Mouse (Mus musculus) cortical plate, adult 2 months (tissue): ENCODE measurements around the gene Cd40lg. TPM values are rescaled to one million over a fixed set of nuclear protein-coding genes. Genes with fewer than 3 reads are reported as not detected.

ENCODE experiments used
- H3K27ac ChIP-seq: fragments of 200-500 bp; 2 replicates; pipeline ENCODE4 v1.5.1; 2012; ENCODE audit warnings: low read length, control low read depth, inconsistent platforms; ENCODE audit not compliant: insufficient read depth
- H3K4me1 ChIP-seq: fragments of 200-500 bp; 2 replicates; pipeline ENCODE4 v1.6.1; 2011; ENCODE audit warnings: low read length; ENCODE audit not compliant: control insufficient read depth, insufficient read depth
- H3K4me3 ChIP-seq: fragments of 200-500 bp; 2 replicates; pipeline ENCODE4 v1.5.1; 2011; ENCODE audit warnings: mild to moderate bottlenecking, low read length, control low read depth; ENCODE audit not compliant: insufficient read depth
- CTCF ChIP-seq: fragments of 200-500 bp; IDR thresholded peaks from 2 replicates; pipeline ENCODE4 v1.5.1; 2011; ENCODE audit warnings: mild to moderate bottlenecking, control low read depth, low read length; ENCODE audit not compliant: insufficient read depth; ENCODE audit errors: extremely low read depth
- POLR2A ChIP-seq: fragments of 200-500 bp; IDR thresholded peaks from 2 replicates; pipeline ENCODE4 v1.6.1; 2011; ENCODE audit warnings: mild to moderate bottlenecking, low read length, control low read depth; ENCODE audit not compliant: insufficient read depth; ENCODE audit errors: extremely low read depth
- polyA plus RNA-seq: library from polyadenylated mRNA; depleted of rRNA; stranded (reverse); fragments of >200 nt; gene quantifications from 2 replicates; pipeline ENCODE4 v1.2.3, GENCODE M21; 2012

The Cd40lg gene
- polyA plus RNA-seq, 1 experiment, result not detected

- H3K4me3 ChIP-seq, result no peak overlapping the region
- H3K4me1 ChIP-seq, result no peaks in the 10 kb centered on the region
- TF ChIP-seq CTCF (no peak), POLR2A (no peak)
- H3K27ac ChIP-seq, result no peak overlapping the region
Observed at GRCm38 (mm10) chrX:57210591-57210990, 1.4 kb upstream of the Cd40lg start.

DNA sequence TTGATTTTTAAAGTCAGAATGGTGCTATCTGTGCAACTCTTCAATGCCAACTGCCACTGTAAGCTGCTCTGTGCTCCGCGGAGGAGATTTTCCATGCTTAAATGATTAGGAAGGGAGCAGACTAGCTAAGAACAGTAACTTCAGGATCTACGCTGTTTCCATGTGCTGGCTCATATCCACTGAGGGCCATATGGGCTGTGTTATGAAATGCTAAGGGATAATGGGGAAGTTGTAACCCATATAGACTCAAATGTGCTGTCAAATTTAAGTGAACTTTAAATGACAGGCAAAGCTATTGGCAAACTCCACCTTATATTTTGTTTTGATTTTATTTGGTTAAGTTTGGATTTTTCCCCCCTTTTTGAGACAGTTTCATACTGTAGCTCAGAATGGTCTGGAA, 919 bp downstream of the Cd40lg start:
- TF ChIP-seq CTCF (no peak), POLR2A (no peak)
- H3K4me3 ChIP-seq, result no peak overlapping the region
- H3K27ac ChIP-seq, result no peak overlapping the region
- H3K4me1 ChIP-seq, result no peaks in the 10 kb centered on the region

DNA sequence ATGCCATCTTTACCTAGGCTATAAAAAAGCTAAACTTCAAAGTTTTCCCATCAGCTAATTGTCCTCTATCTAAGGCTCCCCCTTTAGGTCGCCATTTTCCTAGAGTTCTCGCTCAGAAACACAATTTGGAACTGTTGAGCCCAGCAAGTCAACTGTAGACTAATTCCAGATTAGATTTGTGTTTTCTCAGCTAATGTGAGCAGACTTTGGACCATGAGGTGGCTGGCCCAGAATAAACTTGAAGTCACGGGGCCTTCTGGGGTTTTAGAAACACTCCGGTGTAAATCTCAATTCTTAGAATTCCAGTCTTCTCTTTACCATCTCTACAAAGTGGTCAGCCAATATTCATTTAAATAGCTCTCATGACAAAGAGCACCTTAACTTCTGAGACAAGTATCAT, 3.6 kb downstream of the Cd40lg start:
- no peak for TF ChIP-seq CTCF
- TF ChIP-seq POLR2A, result no peak
- Histone ChIP-seq H3K27ac (no peak overlapping the region), H3K4me3 (no peak overlapping the region), H3K4me1 (no peaks in the 10 kb centered on the region)

DNA sequence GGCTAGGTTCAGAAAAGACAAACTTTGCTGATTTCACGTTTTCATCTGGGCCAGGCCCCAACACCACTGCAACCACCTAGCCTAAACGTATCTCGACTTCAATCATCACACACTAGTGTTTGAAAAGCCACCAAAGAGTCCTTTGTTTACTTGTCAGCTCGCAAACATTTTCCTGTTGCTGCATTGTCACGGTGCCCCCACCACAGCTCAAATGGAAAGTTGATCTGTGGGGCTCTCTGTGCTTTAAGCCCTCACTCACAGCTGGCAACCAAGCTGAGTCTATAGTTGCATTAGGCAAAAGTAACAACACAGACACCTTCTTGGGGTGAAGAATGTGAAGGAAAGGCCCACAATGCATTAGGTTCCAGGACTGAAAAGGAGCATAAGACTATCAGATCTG, 4.3 kb downstream of the Cd40lg start:
- no peak overlapping the region for H3K27ac ChIP-seq
- H3K4me3 ChIP-seq, result no peak overlapping the region
- H3K4me1 ChIP-seq, result no peaks in the 10 kb centered on the region
- TF ChIP-seq CTCF (no peak), POLR2A (no peak)

GRCm38 (mm10) chrX:57219563-57219962, 7.6 kb downstream of the Cd40lg start:
- TF ChIP-seq CTCF, result no peak
- no peak for TF ChIP-seq POLR2A
- Histone ChIP-seq H3K27ac (no peak overlapping the region), H3K4me3 (no peak overlapping the region), H3K4me1 (no peaks in the 10 kb centered on the region)

- Histone ChIP-seq H3K4me1 (no peaks in the 10 kb centered on the region), H3K27ac (no peak overlapping the region), H3K4me3 (no peak overlapping the region)
- no peak for TF ChIP-seq CTCF
- TF ChIP-seq POLR2A, result no peak
Observed at GRCm38 (mm10) chrX:57221881-57222280, 9.9 kb downstream of the Cd40lg start.

- no peak overlapping the region for H3K27ac ChIP-seq
Observed at GRCm38 (mm10) chrX:57223301-57223700, 11.4 kb downstream of the Cd40lg start.

DNA sequence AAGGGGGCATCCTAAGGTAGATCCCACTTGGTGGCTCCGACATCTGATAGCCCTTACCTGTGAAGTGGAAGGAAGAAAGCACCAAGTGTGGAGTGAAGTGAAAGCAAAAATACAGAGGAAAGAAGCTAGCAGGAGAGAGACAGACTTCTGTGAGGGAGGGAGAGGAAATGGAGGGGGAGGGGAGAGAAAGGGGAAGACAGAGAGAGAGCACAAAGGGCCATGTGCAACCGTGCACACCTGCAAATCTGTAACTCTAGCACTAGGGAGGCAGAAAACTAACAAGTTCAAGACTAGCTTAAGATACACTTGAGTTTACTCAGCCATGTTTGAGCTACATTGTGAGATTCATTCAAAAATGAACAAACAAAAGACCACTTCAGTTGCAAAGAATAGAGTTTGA, 16.2 kb downstream of the Cd40lg start:
- H3K4me1 ChIP-seq, result no peaks in the 10 kb centered on the region
- TF ChIP-seq POLR2A (no peak), CTCF (no peak)
- no peak overlapping the region for H3K27ac ChIP-seq
- no peak overlapping the region for H3K4me3 ChIP-seq

More at GRCm38 (mm10) chrX:57223301-57223700, 11.4 kb downstream of the Cd40lg start:
- Histone ChIP-seq H3K4me1 (no peaks in the 10 kb centered on the region), H3K4me3 (no peak overlapping the region)
- TF ChIP-seq POLR2A (no peak), CTCF (no peak)

DNA sequence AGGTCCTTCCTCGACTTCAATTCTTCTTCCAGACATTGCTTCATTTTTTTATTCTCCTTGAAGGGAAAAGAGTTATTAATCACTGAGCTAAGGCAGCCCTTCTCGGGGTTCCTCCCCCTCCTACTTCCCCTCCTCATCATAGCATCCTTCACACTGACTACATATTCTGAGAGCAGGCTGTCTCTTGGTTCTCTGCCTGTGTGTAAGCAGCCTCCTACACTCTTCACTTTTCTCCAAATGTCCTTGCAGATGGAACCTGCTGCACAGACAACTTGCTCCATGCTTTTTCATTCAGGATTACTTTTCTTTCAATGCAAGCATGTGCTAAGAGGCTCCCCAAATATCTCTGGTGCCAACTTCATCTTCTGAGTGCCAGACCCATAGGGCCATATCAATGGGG, 21.7 kb downstream of the Cd40lg start:
- TF ChIP-seq POLR2A, result no peak
- no peak for TF ChIP-seq CTCF
- no peak overlapping the region for H3K27ac ChIP-seq
- no peaks in the 10 kb centered on the region for H3K4me1 ChIP-seq
- no peak overlapping the region for H3K4me3 ChIP-seq

- TF ChIP-seq CTCF (no peak), POLR2A (no peak)
- Histone ChIP-seq H3K4me1 (no peaks in the 10 kb centered on the region), H3K27ac (no peak overlapping the region), H3K4me3 (no peak overlapping the region)
Observed at GRCm38 (mm10) chrX:57235982-57236381, 24.0 kb downstream of the Cd40lg start.
